Mouse (Mus musculus): ENCODE data around the gene Pdk2.

The Pdk2 gene

GRCm38 (mm10) chr11:95070140-95071107 is 29.3 kb upstream of the Pdk2 start:
- no peak for DNase-seq

- no peak for DNase-seq
These were observed 28.2 kb upstream of the Pdk2 start for GRCm38 (mm10) chr11:95069226-95069957.

GRCm38 (mm10) chr11:95056768-95057501 is 15.8 kb upstream of the Pdk2 start:
- no peak for DNase-seq

- no peak for DNase-seq
These were observed 11.9 kb upstream of the Pdk2 start for GRCm38 (mm10) chr11:95053062-95053461.

- peak; percentile 53 to 69 for DNase-seq
These were observed 6.0 kb upstream of the Pdk2 start for GRCm38 (mm10) chr11:95046980-95047680.

- no peak for DNase-seq
These were observed 3.2 kb upstream of the Pdk2 start for GRCm38 (mm10) chr11:95044185-95044870.

- DNase-seq: no peak
These were observed 2.5 kb upstream of the Pdk2 start for GRCm38 (mm10) chr11:95043608-95044007.

GRCm38 (mm10) chr11:95043060-95043459 is 1.9 kb upstream of the Pdk2 start:
- DNase-seq: no peak

GRCm38 (mm10) chr11:95042096-95042495 is 942 bp upstream of the Pdk2 start:
- DNase-seq: peak; percentile 92 to 93

- DNase-seq: peak; percentile 90 to 96
These were observed 539 bp downstream of the Pdk2 start for GRCm38 (mm10) chr11:95040491-95041138.

GRCm38 (mm10) chr11:95039766-95040165 is 1.4 kb downstream of the Pdk2 start:
- DNase-seq: peak; percentile 47 to 70

- peak; percentile 74 to 92 for DNase-seq
These were observed 2.1 kb downstream of the Pdk2 start for GRCm38 (mm10) chr11:95038818-95039655.

GRCm38 (mm10) chr11:95038156-95038817 is 2.9 kb downstream of the Pdk2 start:
- no peak for DNase-seq

- no peak for DNase-seq
These were observed 3.8 kb downstream of the Pdk2 start for GRCm38 (mm10) chr11:95037306-95037705.

- DNase-seq: no peak
These were observed 4.6 kb downstream of the Pdk2 start for GRCm38 (mm10) chr11:95036521-95036920.

- no peak for DNase-seq
These were observed 6.3 kb downstream of the Pdk2 start for GRCm38 (mm10) chr11:95034902-95035301.

- DNase-seq: no peak
These were observed 7.5 kb downstream of the Pdk2 start for GRCm38 (mm10) chr11:95033617-95034016.

- DNase-seq: peak; percentile 68 to 79
These were observed 8.2 kb downstream of the Pdk2 start for GRCm38 (mm10) chr11:95032945-95033344.

GRCm38 (mm10) chr11:95027850-95028470 is 13.2 kb downstream of the Pdk2 start:
- DNase-seq: no peak
